Mouse (Mus musculus): Measurements from ENCODE around the gene Col17a1. TPM values are rescaled to one million over a fixed set of nuclear protein-coding genes. Genes with fewer than 3 reads are reported as not detected.

Col17a1 gene
- polyA plus RNA-seq, 1 experiment from 2014 or later, result 0.32 TPM

DNA sequence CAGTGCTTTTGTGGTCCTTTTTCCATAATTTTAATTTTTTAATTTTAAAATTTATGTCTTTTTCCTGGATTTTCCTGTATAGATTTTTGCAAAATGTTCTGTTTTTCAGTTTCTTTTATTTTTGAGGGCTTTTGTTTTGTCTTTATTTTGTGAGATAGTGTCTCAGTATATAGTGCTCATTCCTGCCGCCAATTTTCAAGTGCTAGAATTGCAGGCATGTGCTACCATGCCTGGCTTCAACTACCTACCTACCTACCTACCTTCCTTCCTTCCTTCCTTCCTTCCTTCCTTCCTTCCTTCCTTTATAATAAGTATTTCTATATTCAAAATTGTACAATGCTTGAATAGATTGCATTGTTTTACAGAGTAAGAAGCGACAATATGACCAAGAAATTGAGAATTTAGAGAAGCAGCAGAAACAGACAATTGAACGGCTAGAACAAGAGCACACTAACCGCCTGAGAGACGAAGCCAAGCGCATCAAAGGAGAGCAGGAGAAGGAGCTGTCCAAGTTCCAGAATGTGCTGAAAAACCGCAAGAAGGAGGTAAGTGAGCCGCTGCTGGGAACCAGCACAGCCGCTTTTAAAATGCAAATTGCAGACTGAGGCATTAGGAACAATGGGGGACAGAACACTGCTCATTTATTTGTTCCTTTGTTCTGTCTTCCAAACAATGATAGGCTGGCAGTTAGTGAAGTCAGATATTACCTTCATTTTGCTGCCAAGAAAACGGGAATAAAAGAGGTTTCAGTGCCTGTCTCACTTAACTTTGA, 66.8 kb downstream of the Col17a1 start:
- WGBS, result 61% methylated on average over 10 of the region's 10 CpGs
- Histone ChIP-seq H3K4me1 (ENCODE audit: insufficient read depth, low read length) (no peaks in the 10 kb centered on the region), H3K9me3 (ENCODE audit: low read length) (no peaks in the 10 kb centered on the region), H3K27me3 (ENCODE audit: insufficient read depth, low read length) (no peaks in the 10 kb centered on the region), H3K4me3 (ENCODE audit: low read length) (no peak overlapping the region), H3K9ac (replicated peaks; ENCODE audit: low read length) (no peak overlapping the region), H3K27ac (ENCODE audit: low read length) (no peak overlapping the region), H3K4me2 (replicated peaks; ENCODE audit: low read depth, low read length) (no peak overlapping the region), H3K36me3 (ENCODE audit: insufficient read depth, low read length) (peaks cover 33% of the 10 kb centered on the region)
- ATAC-seq (ENCODE audit: low FRiP score, low TSS enrichment), result no peak

DNA sequence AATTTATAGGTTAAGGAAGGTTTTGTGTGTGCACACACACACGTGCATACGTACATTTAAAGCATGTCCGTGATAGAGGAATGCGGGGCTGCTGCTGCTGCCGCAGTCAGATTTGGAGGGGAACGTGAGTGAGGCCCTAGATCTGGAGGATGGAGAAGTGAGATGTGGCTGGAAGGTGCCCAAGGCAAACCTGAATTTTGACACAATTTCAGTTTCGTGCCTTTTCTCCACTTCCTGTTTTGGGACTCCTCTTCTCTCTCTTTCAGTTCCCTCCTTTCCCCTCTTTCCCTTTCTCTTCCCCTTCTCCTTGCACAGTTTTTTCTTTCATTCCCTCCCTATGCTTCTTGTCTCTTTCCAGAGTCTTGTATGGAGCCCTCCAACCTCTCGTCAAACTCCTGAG, 70.4 kb downstream of the Col17a1 start:
- peaks cover 51% of the 10 kb centered on the region for H3K36me3 ChIP-seq (ENCODE audit: insufficient read depth, low read length)
- WGBS, result 83% methylated on average over 8 of the region's 8 CpGs
- H3K4me1 ChIP-seq (ENCODE audit: insufficient read depth, low read length), result no peaks in the 10 kb centered on the region
- no peaks in the 10 kb centered on the region; the same call in 1 of the 2 replicates for H3K9me3 ChIP-seq (ENCODE audit: low read length)
- no peaks in the 10 kb centered on the region for H3K27me3 ChIP-seq (ENCODE audit: insufficient read depth, low read length)
- no peak overlapping the region for H3K4me2 ChIP-seq (replicated peaks; ENCODE audit: low read depth, low read length)
- H3K9ac ChIP-seq (replicated peaks; ENCODE audit: low read length), result no peak overlapping the region
- ATAC-seq (ENCODE audit: low FRiP score, low TSS enrichment), result no peak
- H3K4me3 ChIP-seq (ENCODE audit: low read length), result no peak overlapping the region
- no peak overlapping the region for H3K27ac ChIP-seq (ENCODE audit: low read length)

DNA sequence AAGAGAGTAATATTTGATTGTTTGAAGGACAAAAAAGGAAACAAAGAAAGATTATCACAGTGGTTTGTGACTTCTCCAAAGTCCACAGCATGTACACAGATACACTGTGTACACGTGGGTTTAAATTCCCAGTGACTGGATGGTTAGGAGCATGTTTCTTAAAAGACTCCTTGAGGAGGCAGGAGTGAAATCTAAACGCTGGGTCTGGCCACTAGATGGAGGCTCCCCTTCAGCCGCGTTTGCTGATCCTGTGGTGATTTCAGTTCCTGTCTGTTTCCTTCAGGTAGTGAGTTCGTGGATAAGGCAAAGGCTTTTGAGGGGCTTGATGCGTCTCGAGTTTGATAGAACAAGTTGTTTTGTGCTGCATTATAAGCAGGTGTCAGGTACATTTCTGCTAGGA, 78.5 kb downstream of the Col17a1 start:
- Histone ChIP-seq H3K27me3 (ENCODE audit: insufficient read depth, low read length) (no peaks in the 10 kb centered on the region), H3K4me3 (ENCODE audit: low read length) (no peak overlapping the region), H3K9ac (replicated peaks; ENCODE audit: low read length) (no peak overlapping the region), H3K4me2 (replicated peaks; ENCODE audit: low read depth, low read length) (no peak overlapping the region), H3K27ac (ENCODE audit: low read length) (no peak overlapping the region), H3K4me1 (ENCODE audit: insufficient read depth, low read length) (no peaks in the 10 kb centered on the region), H3K36me3 (ENCODE audit: insufficient read depth, low read length) (peaks cover 46% of the 10 kb centered on the region), H3K9me3 (ENCODE audit: low read length) (no peaks in the 10 kb centered on the region; the same call in 1 of the 2 replicates)
- WGBS, result 51% methylated on average over 7 of the region's 7 CpGs
- ATAC-seq (ENCODE audit: low FRiP score, low TSS enrichment), result no peak

DNA sequence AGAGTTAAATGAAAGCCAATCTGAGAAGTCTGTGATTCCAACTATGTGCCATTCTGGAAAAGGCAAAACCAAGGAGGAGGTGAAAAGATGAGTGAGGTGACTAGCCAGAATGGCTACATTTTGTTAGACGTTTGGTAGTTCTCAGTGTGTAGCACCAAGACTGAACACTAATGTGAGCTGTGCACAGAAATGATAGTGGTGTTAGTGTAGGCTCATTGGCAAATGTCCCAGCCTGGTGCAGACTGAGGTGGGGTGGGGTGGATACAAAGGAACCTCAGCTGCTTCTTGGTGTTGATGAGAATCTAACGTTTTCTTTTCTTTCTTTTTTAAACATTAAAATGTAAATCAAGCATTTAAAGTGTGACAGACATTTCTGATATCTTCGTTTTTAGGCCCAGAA, 83.4 kb downstream of the Col17a1 start:
- 64% methylated on average over 3 of the region's 3 CpGs for WGBS
- no peaks in the 10 kb centered on the region for H3K27me3 ChIP-seq (ENCODE audit: insufficient read depth, low read length)
- no peak for ATAC-seq (ENCODE audit: low FRiP score, low TSS enrichment)

More for the DNA sequence above, 83.4 kb downstream of the Col17a1 start:
- no peak overlapping the region for H3K9ac ChIP-seq (replicated peaks; ENCODE audit: low read length)
- no peak overlapping the region for H3K4me2 ChIP-seq (replicated peaks; ENCODE audit: low read depth, low read length)
- H3K4me3 ChIP-seq (ENCODE audit: low read length), result no peak overlapping the region
- H3K4me1 ChIP-seq (ENCODE audit: insufficient read depth, low read length), result no peaks in the 10 kb centered on the region
- H3K27ac ChIP-seq (ENCODE audit: low read length), result no peak overlapping the region
- H3K36me3 ChIP-seq (ENCODE audit: insufficient read depth, low read length), result peaks cover 12% of the 10 kb centered on the region
- no peaks in the 10 kb centered on the region for H3K9me3 ChIP-seq (ENCODE audit: low read length)

Other genes starting within 250 kb of the Col17a1 start
- gene Sh3pxd2a, start 227.7 kb downstream of the Col17a1 start, polyA plus RNA-seq (2015; fragmentation: Nextera tagmentation; extraction: Ambion mirVana), result 5.0 and 5.5 TPM in 2 replicates
- gene Stn1, start 154.6 kb downstream of the Col17a1 start, polyA plus RNA-seq (2015; fragmentation: Nextera tagmentation; extraction: Ambion mirVana), result 54.8 and 58.9 TPM in 2 replicates
- gene Slk, start 112.4 kb downstream of the Col17a1 start, polyA plus RNA-seq (2015; fragmentation: Nextera tagmentation; extraction: Ambion mirVana), result 11.1 and 11.4 TPM in 2 replicates
- 219 and 228 TPM in 2 replicates for gene Sfr1, start 39.6 kb upstream of the Col17a1 start, polyA plus RNA-seq (2015; fragmentation: Nextera tagmentation; extraction: Ambion mirVana)
- 130 and 134 TPM in 2 replicates for gene Gsto1, start 162.9 kb upstream of the Col17a1 start, polyA plus RNA-seq (2015; fragmentation: Nextera tagmentation; extraction: Ambion mirVana)
- 1.1 and 1.4 TPM in 2 replicates for gene Gsto2, start 173.4 kb upstream of the Col17a1 start, polyA plus RNA-seq (2015; fragmentation: Nextera tagmentation; extraction: Ambion mirVana)
- 0.04 and 0.05 TPM in 2 replicates for gene Cfap43, start 227.2 kb upstream of the Col17a1 start, polyA plus RNA-seq (2015; fragmentation: Nextera tagmentation; extraction: Ambion mirVana)
- gene Itprip, start 227.2 kb upstream of the Col17a1 start, polyA plus RNA-seq (2015; fragmentation: Nextera tagmentation; extraction: Ambion mirVana), result 20.5 and 21.0 TPM in 2 replicates
- 0.06 TPM in 2 replicates for gene Cfap58, start 245.6 kb upstream of the Col17a1 start, polyA plus RNA-seq (2015; fragmentation: Nextera tagmentation; extraction: Ambion mirVana)